Mouse (Mus musculus) urinary bladder, postnatal 4 days (tissue): ENCODE measurements at regions not wholly inside any gene's neighbourhood (a gene's known extent, or its start where the extent isn't known, plus 50 kb on each side); places are given as distances from the start of the nearest gene placed in this dataset.

Experiments used
- DNase-seq, 2 experiments: peaks; one replicate each; pipeline ENCODE4 v3.0.0; 2021 to 2022; ENCODE audit warnings: low spot score in 2 of 2

DNA sequence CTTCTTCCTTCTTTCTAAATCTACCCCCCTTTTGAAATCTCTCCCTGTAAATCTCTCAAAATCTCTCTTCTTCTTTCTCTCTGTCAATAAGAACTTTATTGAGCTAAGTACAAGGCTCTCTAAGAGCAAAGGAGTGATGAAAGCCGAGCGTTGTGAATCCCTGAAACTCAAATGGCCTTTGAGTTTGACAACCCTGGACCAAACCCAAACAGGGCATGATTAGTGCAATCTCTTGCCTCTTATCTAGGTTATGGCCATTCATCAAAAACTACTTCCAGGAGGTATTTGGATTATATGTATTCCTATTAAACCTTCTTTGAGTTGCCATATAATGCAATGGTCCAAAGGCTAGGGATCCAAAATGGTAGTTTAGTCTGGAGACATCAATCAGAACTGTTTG lies 304.0 kb downstream of the Inhba start:
- no peak for DNase-seq

DNA sequence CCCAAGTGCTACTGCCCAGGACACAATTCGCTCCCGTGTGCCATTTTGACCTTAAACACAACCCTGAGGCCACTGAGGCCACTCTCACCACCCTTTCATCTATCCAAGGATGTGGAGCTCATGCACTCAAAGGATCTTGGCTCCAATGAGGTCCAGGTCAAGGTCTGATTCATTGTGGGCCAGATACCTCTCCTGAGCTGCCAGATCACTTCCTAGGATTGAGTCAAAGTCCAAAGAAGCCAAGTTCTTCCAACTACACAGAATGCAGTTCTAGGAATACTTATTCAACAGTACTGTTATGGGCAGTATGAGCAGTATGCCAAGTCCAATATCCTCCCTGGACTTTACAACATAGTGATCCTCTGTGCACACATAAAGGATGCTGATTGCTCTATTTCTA lies 304.9 kb downstream of the Inhba start:
- DNase-seq, result no peak

DNA sequence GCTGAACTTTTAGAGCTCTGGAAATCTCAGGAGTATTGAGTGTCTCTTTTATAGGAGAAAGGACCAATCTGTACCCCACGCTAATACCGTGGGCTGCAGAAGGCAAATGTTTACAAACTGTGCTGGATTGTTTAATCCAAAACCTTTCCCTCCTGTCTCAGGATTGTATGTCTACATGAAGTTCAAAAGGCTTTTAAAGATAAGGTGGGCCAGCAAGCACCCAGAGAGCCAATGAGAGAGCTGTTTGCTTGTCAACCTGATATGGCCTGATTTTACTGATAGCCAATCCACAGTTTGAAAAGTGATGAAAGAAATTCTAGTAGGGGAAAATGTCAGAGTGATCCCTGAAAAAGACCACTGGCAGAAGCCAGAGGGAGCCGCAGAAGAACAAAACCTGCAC lies 305.8 kb downstream of the Inhba start:
- DNase-seq, result no peak

DNA sequence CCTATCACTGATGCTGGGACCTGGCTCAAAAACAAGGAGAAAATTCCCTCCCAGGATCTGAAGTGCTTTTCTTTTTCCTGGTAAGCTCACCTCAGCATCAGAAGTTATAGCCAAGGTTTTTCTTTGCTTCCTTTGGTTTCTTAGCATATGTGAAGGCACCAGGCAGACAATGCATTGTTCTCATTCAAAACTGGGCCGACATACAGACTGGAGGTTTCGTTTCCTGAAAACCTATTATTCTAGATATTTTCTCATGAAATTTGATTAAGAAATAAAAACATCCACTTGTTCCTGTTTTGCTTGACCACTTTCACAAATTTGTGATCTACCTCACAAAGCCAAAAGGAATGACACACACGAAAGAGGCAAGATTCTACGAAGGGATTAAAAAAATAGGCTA lies 308.7 kb downstream of the Inhba start:
- no peak for DNase-seq

DNA sequence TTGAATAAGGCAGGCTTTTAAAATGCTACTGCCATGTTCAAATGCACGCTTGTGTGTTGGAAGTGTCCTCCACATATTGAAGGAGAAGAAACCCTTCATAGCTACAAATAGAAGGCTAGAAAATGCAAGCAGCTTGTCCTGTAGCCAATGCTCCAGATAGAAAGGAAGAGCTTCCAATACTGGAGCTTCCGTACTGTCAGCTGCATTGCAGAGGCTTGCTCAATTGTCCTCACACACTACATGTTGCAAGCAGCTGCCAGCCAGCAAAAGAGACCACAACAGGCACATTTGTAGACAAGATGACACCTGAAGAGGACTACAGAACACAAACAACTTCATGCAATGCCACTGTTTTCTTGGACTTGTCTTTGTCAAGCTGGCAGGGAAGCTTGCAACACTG lies 314.0 kb downstream of the Inhba start:
- DNase-seq, result no peak

DNA sequence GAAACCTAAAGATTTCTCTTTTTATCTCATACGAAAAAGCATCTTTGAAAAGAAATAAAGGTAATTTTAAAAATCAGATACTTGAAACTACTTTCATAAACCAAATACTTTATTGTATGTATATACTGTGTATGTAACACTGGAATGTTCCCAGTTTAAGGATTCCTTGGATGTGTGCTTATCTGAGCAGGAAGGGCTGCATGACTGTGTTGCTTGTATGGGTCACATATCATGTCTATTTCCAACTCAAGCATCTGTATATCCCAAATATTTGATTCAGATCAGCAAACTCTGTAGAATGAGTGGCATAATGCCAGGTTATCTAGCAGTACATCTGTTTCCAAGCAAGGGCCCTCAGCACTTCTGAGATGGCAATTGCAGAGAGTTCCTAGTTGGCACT lies 330.1 kb downstream of the Inhba start:
- DNase-seq, result no peak

DNA sequence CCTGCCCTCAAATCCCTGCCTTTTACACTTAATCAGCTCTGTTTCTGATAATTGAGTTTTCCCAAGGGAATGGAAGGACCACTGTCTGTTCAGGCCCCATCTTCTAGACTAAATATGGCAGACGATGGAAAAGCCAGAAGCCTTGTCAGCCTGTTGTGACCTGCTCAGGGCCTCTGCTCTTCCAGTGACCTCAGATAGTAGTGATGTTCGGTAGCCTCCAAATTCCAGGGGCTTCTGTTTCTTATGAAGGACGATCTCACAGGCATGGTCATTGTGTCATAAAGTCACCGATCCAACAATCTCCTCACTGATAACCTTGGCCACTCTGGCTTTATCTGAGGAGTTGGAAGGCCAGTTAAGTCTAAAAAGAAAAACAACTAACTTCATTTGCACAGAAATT lies 330.5 kb downstream of the Inhba start:
- no peak for DNase-seq

DNA sequence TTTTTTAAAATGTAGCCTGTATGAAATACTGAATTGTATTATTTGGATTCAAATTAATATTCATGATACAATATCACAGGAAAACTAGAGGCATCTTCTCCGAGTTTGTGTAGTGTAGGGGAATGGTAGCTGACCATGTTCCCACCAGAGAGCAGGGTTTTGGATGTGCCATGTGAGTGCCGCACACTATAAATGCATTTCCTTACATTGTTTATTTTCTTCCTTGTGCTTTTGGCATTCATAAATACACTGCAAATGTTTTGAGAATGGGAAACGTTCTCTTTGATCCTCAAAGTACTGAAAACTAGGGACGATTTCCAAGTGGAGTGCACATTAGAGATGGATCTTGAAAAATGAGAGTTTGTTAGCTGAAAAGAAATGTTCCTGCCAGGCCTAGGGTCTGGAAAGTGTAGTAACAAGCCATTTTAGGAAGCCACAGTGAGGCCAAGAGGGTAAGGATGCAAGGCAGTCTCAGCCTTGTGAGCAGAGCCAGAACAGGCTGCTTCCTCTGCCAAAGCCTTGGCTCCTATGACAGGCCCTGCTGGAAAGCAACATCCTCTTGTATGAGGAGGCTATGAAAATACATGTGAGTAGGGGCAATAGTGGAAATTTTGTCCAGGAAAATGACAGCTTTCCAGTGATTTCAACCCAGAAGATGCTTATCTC lies 331.8 kb downstream of the Inhba start:
- DNase-seq, result peak in 1 of 2 experiments; percentile 19

DNA sequence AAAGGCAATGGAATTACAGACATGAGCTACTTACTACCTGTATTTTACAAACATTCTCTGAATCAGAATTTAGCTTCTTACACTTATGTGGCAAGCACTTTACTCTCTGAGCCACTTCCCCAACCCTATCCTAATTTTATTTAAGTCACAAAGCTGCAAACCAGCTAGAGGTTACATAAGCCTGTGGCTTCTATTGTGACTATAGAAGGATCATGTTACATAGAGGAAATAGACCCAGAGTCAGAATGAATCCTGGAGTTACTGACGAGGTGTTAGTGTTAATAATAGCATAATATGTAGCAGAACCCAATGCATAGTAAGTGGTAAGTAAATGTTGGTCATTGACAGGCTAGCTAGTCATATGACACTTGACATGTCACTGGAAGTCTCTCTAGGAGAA lies 337.7 kb downstream of the Inhba start:
- no peak for DNase-seq

DNA sequence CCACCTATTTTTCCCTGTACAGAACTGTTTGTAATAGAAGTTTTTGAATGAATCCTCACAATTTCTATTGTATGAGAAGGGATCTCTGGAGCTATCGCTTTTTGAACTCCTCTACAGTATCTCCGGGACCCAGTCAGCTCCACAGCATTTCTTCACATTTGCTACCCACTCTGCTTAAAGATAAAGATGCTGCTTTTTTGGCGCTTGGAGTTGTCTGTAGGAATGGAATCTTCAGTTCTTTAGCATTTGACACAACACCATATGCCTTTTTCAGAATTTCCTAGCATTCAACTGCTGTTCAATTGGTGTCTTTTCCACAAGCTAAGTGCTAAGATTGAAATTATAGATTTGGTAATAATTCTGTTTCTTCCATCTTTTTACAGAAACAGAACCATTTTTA lies 338.4 kb downstream of the Inhba start:
- no peak for DNase-seq

DNA sequence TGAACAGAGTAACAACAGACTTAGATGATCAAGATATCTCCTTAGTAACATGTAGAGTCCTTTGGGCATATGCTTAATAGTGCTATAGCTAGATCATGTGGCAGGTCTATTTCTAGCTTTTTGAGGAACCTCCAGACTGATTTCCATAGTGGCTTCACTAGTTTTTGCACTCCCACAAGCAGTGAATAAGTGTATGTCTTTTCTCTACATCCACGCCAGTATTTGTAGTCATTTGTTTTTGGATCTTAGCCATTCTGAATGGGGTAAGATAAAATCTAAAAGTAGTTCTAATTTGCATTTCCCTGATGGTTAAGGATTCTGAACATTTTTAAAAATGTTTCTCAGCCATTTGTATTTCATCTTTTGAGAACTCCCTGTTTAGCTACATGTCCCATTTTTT lies 343.7 kb downstream of the Inhba start:
- no peak for DNase-seq

DNA sequence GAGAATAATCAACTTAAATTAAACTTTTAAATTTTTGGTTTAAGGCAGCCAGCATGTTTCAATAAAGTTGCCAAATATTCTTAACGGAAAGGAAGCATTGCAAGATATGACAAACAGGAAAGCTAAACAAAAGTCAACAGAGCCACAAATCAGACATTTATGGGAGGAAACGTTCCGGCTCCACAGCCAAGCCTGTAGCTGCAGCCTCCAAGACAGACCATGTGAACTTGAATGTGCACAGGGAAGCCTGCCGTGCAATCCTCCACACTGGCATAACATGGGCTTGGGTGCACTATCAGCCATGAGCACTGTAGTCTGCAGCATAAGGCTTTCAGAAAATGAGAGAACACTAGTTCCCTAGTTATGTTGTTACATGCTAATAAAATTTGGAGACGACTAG lies 367.8 kb downstream of the Inhba start:
- no peak for DNase-seq

DNA sequence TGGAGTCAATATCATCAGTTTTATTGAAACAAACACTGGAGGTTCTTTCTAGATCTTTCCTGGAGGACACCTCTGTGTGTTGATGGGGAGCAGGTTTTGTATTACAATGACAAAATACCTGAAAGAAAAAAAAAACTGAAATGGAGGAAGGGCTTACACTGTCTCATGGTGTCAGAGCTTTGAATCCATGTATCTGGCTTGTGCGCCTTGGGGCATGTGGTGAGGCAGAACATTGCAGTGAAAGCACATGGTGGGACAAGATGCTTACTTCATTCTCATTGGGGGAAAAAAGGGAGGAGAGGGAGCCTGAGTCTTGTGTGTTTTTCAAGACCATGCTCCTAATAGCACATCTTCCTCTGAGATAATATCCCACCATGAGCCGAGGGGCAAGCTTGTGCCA lies 368.3 kb downstream of the Inhba start:
- DNase-seq, result no peak

DNA sequence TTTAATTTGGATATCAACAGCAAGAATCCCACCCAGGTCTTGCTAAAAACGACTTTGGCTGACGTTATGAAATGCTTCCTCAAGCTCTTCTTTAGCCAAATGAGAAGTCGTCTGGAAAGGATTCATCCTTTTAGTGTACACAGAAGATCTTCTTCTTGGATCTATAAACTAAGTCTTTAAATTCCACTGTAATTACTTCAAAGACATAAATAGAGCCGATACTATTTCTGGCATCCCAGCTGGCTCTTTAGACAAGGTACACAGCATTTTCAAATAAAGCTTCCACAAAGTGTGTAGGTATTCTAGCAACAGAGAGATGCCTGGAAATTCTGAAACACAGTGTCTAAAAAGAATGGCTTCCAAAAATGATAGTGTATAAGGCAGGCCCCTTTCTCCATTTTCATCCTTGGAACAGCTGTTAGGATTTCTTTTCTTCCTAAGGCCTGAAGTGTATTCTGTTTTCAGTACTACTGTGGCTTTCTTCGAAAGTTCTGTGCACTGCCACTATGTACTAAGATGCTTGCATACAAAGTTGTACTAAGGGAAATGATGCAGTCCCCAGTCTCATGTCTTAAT lies 371.4 kb downstream of the Inhba start:
- no peak for DNase-seq

DNA sequence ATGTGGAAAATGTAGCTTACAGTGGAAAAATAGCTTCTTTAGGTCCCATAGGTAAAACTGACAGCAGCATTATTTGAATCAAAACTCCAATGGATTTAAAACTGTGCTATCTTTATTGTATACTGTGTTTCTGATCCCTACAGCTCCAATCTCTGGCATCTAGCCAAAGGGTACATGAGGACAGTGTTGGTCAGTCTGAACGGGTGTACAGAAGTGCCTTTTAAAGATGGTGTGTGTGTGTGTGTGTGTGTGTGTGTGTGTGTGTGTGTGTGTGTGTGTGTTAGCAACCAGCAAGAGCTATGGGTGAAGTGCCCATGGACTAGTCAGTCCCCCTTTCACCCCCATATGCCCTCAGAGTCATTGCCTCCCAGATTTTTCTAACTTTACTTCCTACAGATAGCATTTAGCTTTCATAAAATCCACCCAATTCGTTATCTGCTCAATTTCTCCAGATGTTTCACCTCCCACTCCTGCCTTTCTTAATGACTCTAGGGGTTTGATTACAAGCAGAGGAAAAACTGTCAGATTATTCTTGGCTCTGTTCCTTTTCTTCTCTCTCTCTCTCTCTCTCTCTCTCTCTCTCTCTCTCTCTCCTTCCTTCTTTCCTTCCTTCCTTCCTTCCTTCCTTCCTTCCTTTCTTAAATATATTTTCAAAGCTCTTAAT lies 404.8 kb downstream of the Inhba start:
- DNase-seq, result no peak

DNA sequence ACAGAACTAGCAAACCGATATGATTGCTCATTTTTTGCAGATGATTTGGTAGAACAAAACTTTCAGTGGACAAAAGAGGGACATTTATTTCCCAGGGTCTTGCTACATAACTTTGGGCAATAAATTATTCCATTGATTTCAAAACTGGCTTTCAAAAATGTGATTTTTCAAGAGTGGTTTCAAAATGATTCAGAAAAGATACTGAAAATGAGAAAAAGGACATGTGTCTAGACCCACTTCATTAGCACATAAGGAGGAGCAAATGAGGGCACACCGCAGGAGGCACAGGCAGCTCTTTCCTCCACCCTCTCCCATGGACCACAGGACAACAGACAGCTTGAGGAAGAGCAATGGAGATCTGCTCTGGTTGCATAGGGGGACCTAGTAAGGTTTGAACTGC lies 412.5 kb downstream of the Inhba start:
- no peak for DNase-seq

DNA sequence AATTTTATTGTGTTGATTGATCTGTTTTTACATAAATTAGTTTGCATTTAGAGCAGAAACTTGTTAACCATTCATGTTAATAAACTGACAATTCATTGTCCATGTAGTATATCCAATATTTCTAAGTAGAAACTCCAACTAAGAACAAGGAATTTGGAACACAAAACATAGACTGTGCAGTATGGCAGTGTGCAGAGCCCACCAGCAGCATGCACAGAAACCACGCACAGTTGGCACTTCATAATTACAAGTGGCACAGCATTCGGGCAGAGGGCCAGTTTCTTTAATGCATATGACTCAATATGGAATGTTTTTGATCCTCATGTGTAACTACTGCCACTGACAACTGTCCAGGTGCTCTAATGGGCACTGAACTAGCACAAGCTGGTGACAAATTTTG lies 423.8 kb downstream of the Inhba start:
- DNase-seq, result no peak

DNA sequence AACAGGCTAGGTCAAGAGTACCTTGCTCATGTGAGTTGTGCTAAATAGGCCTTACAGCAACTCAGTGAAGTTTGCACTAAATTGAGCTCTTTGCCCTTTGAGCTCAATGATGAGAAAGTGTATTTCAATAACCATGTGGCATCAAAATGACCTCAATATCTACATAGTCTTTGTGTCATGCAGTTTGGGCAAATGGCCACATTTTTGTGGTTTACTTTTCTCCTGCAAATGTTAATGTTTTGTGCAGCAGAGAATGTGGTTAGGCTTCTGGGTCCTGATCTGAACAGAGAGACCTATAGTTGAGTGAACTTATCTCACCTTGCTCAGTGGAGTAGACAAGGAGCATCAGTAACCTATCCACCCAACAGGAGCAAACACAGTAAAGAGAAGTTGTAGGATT lies 441.6 kb downstream of the Inhba start:
- DNase-seq, result no peak

DNA sequence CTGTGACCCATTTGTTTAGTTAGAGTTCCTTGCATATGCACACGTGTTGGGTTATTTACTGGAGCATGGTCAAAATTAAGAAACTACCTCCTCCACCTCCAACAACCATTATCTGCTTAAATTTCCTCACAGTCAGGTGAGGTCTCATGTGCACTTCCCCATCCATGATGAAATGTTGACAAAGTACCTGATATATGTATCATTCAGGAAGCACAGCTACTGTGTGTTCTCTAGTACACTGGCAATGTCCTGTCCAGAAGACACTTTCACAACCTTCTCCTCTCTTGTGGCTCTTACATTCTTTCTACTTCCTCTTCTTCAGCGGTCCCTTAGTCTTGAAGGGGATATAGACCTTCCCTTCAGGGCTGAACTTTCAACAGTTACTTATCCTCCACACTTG lies 448.1 kb downstream of the Inhba start:
- no peak for DNase-seq

DNA sequence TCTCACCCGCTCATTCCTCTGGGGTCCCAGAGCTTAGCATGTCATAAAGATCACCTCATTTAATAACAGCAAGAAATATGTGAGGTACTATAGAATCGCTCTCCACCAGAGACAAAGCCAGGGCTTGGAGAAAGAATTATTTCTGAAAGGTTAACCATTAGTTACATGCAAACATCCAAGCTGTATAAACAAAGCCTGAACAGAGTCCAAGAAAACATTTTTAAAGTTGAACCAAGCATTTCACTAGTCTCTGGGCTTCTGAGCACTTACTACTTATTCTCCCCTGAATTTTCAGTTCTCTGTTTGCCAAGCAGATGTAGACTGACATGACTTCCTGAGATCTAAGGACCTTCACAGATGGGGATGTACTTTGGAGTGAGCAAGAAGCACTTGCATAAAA lies 450.0 kb downstream of the Inhba start:
- DNase-seq, result no peak

DNA sequence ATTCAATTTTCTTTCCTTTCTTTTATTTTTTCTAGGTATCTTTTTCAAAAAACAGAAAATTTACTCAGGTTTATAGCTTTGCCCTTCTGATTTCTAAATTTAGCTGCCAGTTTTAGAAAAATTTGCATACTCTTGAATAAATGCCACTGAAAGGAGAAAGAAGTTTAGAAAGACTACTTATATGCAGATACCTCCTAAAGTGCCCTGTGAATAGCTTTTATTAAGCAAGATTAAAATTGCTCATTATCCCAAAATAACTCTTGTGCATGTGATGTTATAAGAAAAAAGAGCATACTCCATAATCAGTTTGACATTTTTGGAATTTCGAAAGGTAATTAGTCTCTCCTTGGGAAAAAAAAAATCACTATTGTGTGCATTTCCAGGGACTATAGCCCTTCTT lies 453.2 kb downstream of the Inhba start:
- no peak for DNase-seq

DNA sequence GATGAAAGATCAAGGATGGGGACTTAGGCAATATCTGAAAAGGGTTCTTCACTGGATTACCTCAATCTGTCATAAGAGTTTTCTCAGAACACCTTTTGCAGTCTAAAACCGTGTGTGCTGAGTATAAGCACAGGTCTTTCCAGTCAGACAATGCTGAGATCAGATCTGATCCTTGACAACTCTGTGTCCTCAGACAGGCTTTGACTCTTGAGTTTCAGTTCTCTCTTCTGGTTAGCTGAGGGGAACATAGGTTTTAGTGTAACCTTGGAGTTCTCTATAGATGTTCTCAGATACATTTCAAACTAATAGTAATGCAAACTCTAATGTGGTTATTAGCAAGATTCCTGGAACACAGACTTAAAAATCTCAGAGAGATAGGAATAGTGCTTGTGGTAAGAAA lies 453.7 kb downstream of the Inhba start:
- no peak for DNase-seq

DNA sequence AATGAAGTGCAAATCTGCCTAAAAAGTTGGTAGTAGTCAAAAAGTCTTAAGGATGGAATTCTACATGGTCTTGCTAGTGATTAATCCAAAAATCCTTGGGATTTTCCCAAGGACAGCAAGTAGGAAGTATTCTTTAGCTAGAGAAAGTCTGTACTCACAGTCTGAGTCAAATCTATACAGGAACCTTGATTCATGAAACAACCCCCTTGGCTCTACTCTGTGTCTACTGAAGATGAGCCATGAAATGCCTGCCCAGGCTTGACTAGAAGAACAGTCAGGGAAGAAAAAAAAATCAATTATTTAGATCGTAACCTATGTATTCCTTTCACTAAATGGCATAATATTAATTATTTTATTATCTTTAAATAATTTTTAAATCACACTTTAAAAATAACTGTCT lies 454.2 kb downstream of the Inhba start:
- DNase-seq, result no peak

DNA sequence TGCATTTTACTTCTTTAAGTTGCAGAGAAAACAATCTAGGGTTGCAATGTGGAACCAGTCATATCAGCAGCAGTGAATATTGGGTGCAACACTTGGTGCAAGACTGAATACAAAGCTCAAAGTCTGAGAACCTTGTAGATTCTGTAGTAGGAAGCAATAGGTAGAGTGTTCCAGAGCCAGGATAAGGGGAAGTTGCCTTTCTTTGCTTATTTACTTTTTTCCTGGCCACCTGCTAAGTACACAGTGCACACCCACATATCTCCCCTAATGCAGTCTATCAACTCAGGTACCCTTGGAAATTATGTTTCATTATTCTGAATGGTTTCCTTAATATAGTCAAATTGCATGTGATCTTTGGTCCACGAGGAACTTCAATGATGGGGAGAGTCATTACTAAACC lies 464.9 kb downstream of the Inhba start:
- no peak for DNase-seq
